10 mouse cellular contexts compared by ENCODE assay signal in the genomic region with DNA sequence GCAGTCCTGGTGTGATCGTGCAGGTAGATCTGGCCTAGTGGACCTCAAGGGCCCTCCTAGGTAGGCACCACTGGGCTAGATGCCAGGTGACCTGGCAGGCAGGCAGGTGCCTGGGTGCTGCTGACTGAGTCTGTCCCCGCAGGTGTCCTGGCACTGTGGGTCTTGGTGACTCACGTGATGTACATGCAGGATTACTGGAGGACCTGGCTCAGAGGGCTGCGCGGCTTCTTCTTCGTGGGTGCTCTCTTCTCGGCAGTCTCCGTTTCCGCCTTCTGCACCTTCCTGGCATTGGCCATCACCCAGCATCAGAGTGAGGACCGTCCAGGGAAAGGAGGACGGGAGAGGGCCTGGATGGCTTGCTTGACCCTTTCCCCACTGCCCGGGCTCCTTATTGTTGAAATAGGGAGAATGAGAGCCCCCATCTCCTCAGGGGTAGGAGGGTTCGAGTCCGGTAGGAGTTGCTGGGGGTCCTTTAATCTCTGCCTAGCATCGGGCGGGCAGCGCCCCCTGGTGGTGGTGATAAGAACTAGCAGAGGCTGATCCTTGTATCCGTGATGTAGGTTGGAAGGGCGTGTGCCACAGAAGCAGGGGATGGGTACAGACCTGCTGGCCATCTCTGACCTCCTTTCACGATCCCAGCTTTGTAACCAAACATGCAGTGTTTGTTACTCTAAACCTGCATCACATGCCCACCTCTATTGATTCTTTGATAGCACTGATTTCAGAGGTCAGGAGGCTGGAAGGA. TPM values are rescaled to one million over a fixed set of nuclear protein-coding genes. Genes with fewer than 3 reads are reported as not detected.
DNase-seq lines count a peak whose midpoint lies in the region; ATAC-seq and TF ChIP-seq lines count a peak whose summit lies in the region.
"Had no signal": no experiment of that assay in that cellular context is flagged by ENCODE, and none has a peak within 500 bp of the region (broad histone marks: within the 10 kb centered on the region; RNA-seq: fewer than 3 reads in every experiment).

No protein-coding gene starts in this region.

- no peak for ATAC-seq in hindbrain, embryonic 14.5 days (ENCODE audit: low FRiP score)
- ATAC-seq in hindbrain, embryonic 12.5 days (ENCODE audit: low FRiP score), result no peak
- ATAC-seq in activated CD4-positive, CD25-positive, alpha-beta regulatory T cell, adult 4 months, result peak; percentile 29

- peaks cover 40% of the 10 kb centered on the region for H3K36me3 ChIP-seq in hindbrain, embryonic 14.5 days (replicated peaks; ENCODE audit: control insufficient read depth, insufficient read depth)
- peaks cover 43% of the 10 kb centered on the region for H3K36me3 ChIP-seq in hindbrain, embryonic 12.5 days

- 60% methylated on average over 20 of the region's 20 CpGs for WGBS in hindbrain, embryonic 14.5 days
- 59% methylated on average over 20 of the region's 20 CpGs for WGBS in hindbrain, embryonic 12.5 days
- WGBS in olfactory bulb, adult 2 months, result 42% methylated on average over 20 of the region's 20 CpGs

- H3K27me3 ChIP-seq in hindbrain, embryonic 14.5 days (ENCODE audit: control insufficient read depth, insufficient read depth, low read length), result no peaks in the 10 kb centered on the region
- no peaks in the 10 kb centered on the region for H3K27me3 ChIP-seq in hindbrain, embryonic 12.5 days
- H3K27me3 ChIP-seq: embryonic facial prominence, embryonic 12.5 days; limb, embryonic 13.5 days had no signal

- DNase-seq in hindbrain, embryonic 14.5 days (ENCODE audit: low spot score), result peak; percentile 60
- peak; percentile 64 for DNase-seq in CD4-positive helper T cell, adult 2 months (ENCODE audit: low read depth, low spot score)
- peak; percentile 74 for DNase-seq in embryo, embryonic 11 days
- DNase-seq in left cerebral cortex, postnatal 25 days (ENCODE audit: low spot score in 2 of 2), result peak; percentile 59 to 62
- no peak for DNase-seq in ovary, adult 18-20 months (ENCODE audit: low spot score)

- H3K4me2 ChIP-seq in hindbrain, embryonic 14.5 days (replicated peaks), result no peak overlapping the region
- no peak overlapping the region for H3K4me2 ChIP-seq in hindbrain, embryonic 12.5 days (replicated peaks)
- H3K4me2 ChIP-seq: embryonic facial prominence, embryonic 12.5 days; limb, embryonic 13.5 days had no signal

- intact Hi-C loops in left cerebral cortex, postnatal 25 days (cut with DNase I), result no loop called here

- peak; percentile 83 for TF ChIP-seq CTCF in olfactory bulb, adult 2 months (IDR thresholded peaks at IDR 0.05; ENCODE audit: insufficient read depth, low read depth, low read length)

- TF ChIP-seq POLR2A in olfactory bulb, adult 2 months (IDR thresholded peaks at IDR 0.05; ENCODE audit: insufficient read depth, low read depth, low read length), result no peak

- H3K9ac ChIP-seq in hindbrain, embryonic 14.5 days, result no peak overlapping the region
- H3K9ac ChIP-seq in hindbrain, embryonic 12.5 days, result no peak overlapping the region
- H3K9ac ChIP-seq: embryonic facial prominence, embryonic 12.5 days; limb, embryonic 13.5 days had no signal

- no peak overlapping the region for H3K27ac ChIP-seq in hindbrain, embryonic 14.5 days
- no peak overlapping the region for H3K27ac ChIP-seq in hindbrain, embryonic 12.5 days
- peak overlapping the region; percentile 39; the same call in 1 of the 2 replicates for H3K27ac ChIP-seq in olfactory bulb, adult 2 months (ENCODE audit: insufficient read depth, low read depth, low read length)
- H3K27ac ChIP-seq: embryonic facial prominence, embryonic 12.5 days; limb, embryonic 13.5 days had no signal

- no peaks in the 10 kb centered on the region for H3K9me3 ChIP-seq in hindbrain, embryonic 14.5 days (ENCODE audit: control insufficient read depth, low read length)
- no peaks in the 10 kb centered on the region for H3K9me3 ChIP-seq in hindbrain, embryonic 12.5 days (replicated peaks)
- H3K9me3 ChIP-seq: embryonic facial prominence, embryonic 12.5 days; limb, embryonic 13.5 days had no signal

- H3K4me3 ChIP-seq in hindbrain, embryonic 14.5 days (replicated peaks; ENCODE audit: low read length), result no peak overlapping the region
- no peak overlapping the region for H3K4me3 ChIP-seq in hindbrain, embryonic 12.5 days
- H3K4me3 ChIP-seq in olfactory bulb, adult 2 months (ENCODE audit: insufficient read depth, low read depth, low read length), result no peak overlapping the region
- H3K4me3 ChIP-seq: embryonic facial prominence, embryonic 12.5 days; limb, embryonic 13.5 days had no signal

- 0 out of 2 replicates have a peak, but pooled peaks cover 20% of the 10 kb centered on the region for H3K4me1 ChIP-seq in hindbrain, embryonic 14.5 days (replicated peaks; ENCODE audit: control insufficient read depth, insufficient read depth, low read length)
- H3K4me1 ChIP-seq in hindbrain, embryonic 12.5 days, result peaks cover 4% of the 10 kb centered on the region
- peaks cover 41% of the 10 kb centered on the region for H3K4me1 ChIP-seq in olfactory bulb, adult 2 months (ENCODE audit: control insufficient read depth, insufficient read depth, low read length)
- H3K4me1 ChIP-seq: embryonic facial prominence, embryonic 12.5 days had no signal

RNA-seq across cellular contexts. Expression of gene Slc48a1, which starts 11.6 kb away (rescaled TPM):
- 92.6 and 101 TPM in 2 replicates for polyA plus RNA-seq in hindbrain, embryonic 14.5 days (2014; fragmentation: Nextera tagmentation; extraction: Ambion mirVana)
- polyA plus RNA-seq in hindbrain, embryonic 12.5 days (2016; fragmentation: Nextera tagmentation; extraction: Ambion mirVana), result 41.6 and 43.3 TPM in 2 replicates
- polyA plus RNA-seq in activated CD4-positive, CD25-positive, alpha-beta regulatory T cell, adult 4 months (2017; shearing (Covaris generic)), result 10 to 100 TPM; 23.6 to 29.0 TPM
- 100 to 1,000 TPM; 181 to 190 TPM for total RNA-seq in left cerebral cortex, postnatal 25 days (2021)
- not detected in 2 replicates for polyA plus RNA-seq in olfactory bulb, adult 2 months (2012; ENCODE audit: insufficient read depth, insufficient read length, low replicate concordance, missing spikeins)

RNA-seq across cellular contexts. Expression of gene Rapgef3, which starts 22.2 kb away (rescaled TPM):
- 7.3 and 9.6 TPM in 2 replicates for polyA plus RNA-seq in hindbrain, embryonic 14.5 days (2014; fragmentation: Nextera tagmentation; extraction: Ambion mirVana)
- polyA plus RNA-seq in hindbrain, embryonic 12.5 days (2016; fragmentation: Nextera tagmentation; extraction: Ambion mirVana), result 9.1 and 10.7 TPM in 2 replicates
- polyA plus RNA-seq in activated CD4-positive, CD25-positive, alpha-beta regulatory T cell, adult 4 months (2017; shearing (Covaris generic)), result not detected
- total RNA-seq in left cerebral cortex, postnatal 25 days (2021), result 10 to 100 TPM; 33.1 to 35.1 TPM
- polyA plus RNA-seq in olfactory bulb, adult 2 months (2012; ENCODE audit: insufficient read depth, insufficient read length, low replicate concordance, missing spikeins), result not detected in 2 replicates

RNA-seq across cellular contexts. Expression of gene Hdac7, which starts 54.4 kb away (rescaled TPM):
- 23.7 and 28.0 TPM in 2 replicates for polyA plus RNA-seq in hindbrain, embryonic 14.5 days (2014; fragmentation: Nextera tagmentation; extraction: Ambion mirVana)
- polyA plus RNA-seq in hindbrain, embryonic 12.5 days (2016; fragmentation: Nextera tagmentation; extraction: Ambion mirVana), result 26.7 and 29.1 TPM in 2 replicates
- polyA plus RNA-seq in activated CD4-positive, CD25-positive, alpha-beta regulatory T cell, adult 4 months (2017; shearing (Covaris generic)), result 10 to 100 TPM; 58.8 to 69.5 TPM
- total RNA-seq in left cerebral cortex, postnatal 25 days (2021), result 10 to 100 TPM; 27.5 to 29.5 TPM
- 147 TPM in 1 of 2 replicates, not detected in the other for polyA plus RNA-seq in olfactory bulb, adult 2 months (2012; ENCODE audit: insufficient read depth, insufficient read length, low replicate concordance, missing spikeins)

RNA-seq across cellular contexts. Expression of gene Endou, which starts 58.8 kb away (rescaled TPM):
- polyA plus RNA-seq in hindbrain, embryonic 14.5 days (2014; fragmentation: Nextera tagmentation; extraction: Ambion mirVana), result 0.20 and 0.31 TPM in 2 replicates
- 0.25 TPM in 2 replicates for polyA plus RNA-seq in hindbrain, embryonic 12.5 days (2016; fragmentation: Nextera tagmentation; extraction: Ambion mirVana)
- under 1 TPM in 1 of 2 experiments, not detected in 1; 0.33 TPM for polyA plus RNA-seq in activated CD4-positive, CD25-positive, alpha-beta regulatory T cell, adult 4 months (2017; shearing (Covaris generic))
- total RNA-seq in left cerebral cortex, postnatal 25 days (2021), result 1 to 10 TPM; 2.3 to 2.7 TPM
- not detected in 2 replicates for polyA plus RNA-seq in olfactory bulb, adult 2 months (2012; ENCODE audit: insufficient read depth, insufficient read length, low replicate concordance, missing spikeins)
